Mouse (Mus musculus) erythroblast, embryonic 14.5 days (primary cell): ENCODE data around the gene Ypel3.

Experiments used
- GATA1 ChIP-seq: IDR thresholded peaks from 2 replicates; pipeline ENCODE4 v1.6.1; 2012; ENCODE audit warnings: low read length, inconsistent platforms, mixed read lengths
- TAL1 ChIP-seq: IDR thresholded peaks from 3 replicates; pipeline ENCODE4 v1.6.1; 2012; ENCODE audit warnings: low read length, inconsistent platforms, mixed read lengths

- TF ChIP-seq TAL1 (no peak), GATA1 (no peak)
These were observed 30.6 kb downstream of the Ypel3 start for GRCm38 (mm10) chr7:126807405-126807804.
